Mouse (Mus musculus) myocyte (in vitro differentiated cells): ENCODE measurements around the gene Timmdc1.

ENCODE experiments used
- E2F4 ChIP-seq: IDR thresholded peaks from one replicate; pipeline ENCODE4 v1.6.1; 2011; ENCODE audit warnings: mild to moderate bottlenecking, control low read depth, moderate library complexity; ENCODE audit not compliant: insufficient read depth
- MAX ChIP-seq: IDR thresholded peaks from one replicate; pipeline ENCODE4 v1.6.1; 2011; ENCODE audit warnings: low read depth, mild to moderate bottlenecking, control low read depth
- MYOD1 ChIP-seq, 3 experiments: IDR thresholded peaks; one replicate each; pipeline ENCODE4 v1.6.1; 2011; ENCODE audit warnings: control low read depth in 2 of 3, low read depth in 2 of 3, mild to moderate bottlenecking in 2 of 3, moderate library complexity in 1 of 3; ENCODE audit not compliant: insufficient read length in 2 of 3, control insufficient read depth in 1 of 3
- MYOG ChIP-seq, 3 experiments: IDR thresholded peaks; one replicate each; pipeline ENCODE4 v1.6.1; 2011; ENCODE audit warnings: control low read depth in 2 of 3, low read depth in 2 of 3, mild to moderate bottlenecking in 2 of 3; ENCODE audit not compliant: insufficient read length in 2 of 3, control insufficient read depth in 1 of 3, insufficient read depth in 1 of 3
- POLR2A ChIP-seq: IDR thresholded peaks from one replicate; pipeline ENCODE4 v1.6.1; 2011; ENCODE audit warnings: low read depth, mild to moderate bottlenecking, control low read depth, moderate library complexity; ENCODE audit not compliant: insufficient read length
- POLR2AphosphoS2 ChIP-seq: IDR thresholded peaks from one replicate; pipeline ENCODE4 v1.6.1; 2011; ENCODE audit warnings: low read depth, control low read depth; ENCODE audit not compliant: insufficient read length
- TCF12 ChIP-seq: IDR thresholded peaks from one replicate; pipeline ENCODE4 v1.6.1; 2011; ENCODE audit warnings: mild to moderate bottlenecking, control low read depth; ENCODE audit not compliant: poor library complexity, insufficient read depth, severe bottlenecking
- TCF3 ChIP-seq: IDR thresholded peaks from one replicate; pipeline ENCODE4 v1.6.1; 2011; ENCODE audit warnings: low read depth, control low read depth; ENCODE audit not compliant: insufficient read length

DNA sequence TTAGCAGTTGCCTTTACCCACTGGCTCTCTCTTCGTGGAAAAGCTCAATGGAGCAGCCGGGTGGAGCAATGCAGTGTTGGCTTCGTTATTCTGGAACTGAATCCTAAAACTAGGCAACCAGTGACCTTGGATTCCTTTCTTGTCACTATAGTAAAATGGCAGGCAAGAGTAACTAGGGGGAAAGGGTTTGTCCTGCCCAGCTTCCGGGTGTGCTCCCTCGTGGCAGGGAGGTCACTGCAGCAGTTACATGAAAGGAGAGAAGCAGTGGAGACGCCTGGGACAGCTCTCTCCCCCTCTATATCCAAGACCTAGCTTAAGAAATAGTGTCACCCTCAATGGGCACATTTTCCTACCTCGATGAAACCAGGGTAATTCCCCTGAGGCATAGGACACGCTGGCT lies 53.0 kb downstream of the Timmdc1 start:
- TF ChIP-seq MYOD1 (IDR thresholded peaks at IDR 0.05; ENCODE audit: control insufficient read depth in 1 of 3, insufficient read length in 2 of 3, low read depth in 2 of 3) (no peak), TCF12 (no peak), POLR2AphosphoS2 (no peak), E2F4 (no peak), POLR2A (no peak), TCF3 (no peak), MAX (no peak), MYOG (IDR thresholded peaks at IDR 0.05; ENCODE audit: control insufficient read depth in 1 of 3, insufficient read depth in 1 of 3, insufficient read length in 2 of 3, low read depth in 2 of 3) (no peak)
